Mouse (Mus musculus) forebrain, embryonic 10.5 days (tissue): ENCODE measurements at regions not wholly inside any gene's neighbourhood (a gene's known extent, or its start where the extent isn't known, plus 50 kb on each side); places are given as distances from the start of the nearest gene placed in this dataset.
"Not testable (repeated sequence)": the region's sequence is repeated elsewhere in the genome, so short reads cannot be mapped to it uniquely, and the experiment has no call there.

Source experiments
- DNase-seq: peaks from one replicate; pipeline ENCODE4 v3.0.0-alpha.2; 2017; ENCODE audit warnings: low spot score; ENCODE audit errors: extremely low spot score
- H3K27ac ChIP-seq: fragments of 300-500 bp; sonication (generic); 2 replicates; pipeline ENCODE4 v1.5.1; 2016; ENCODE audit warnings: mild to moderate bottlenecking
- H3K27me3 ChIP-seq: fragments of 300-500 bp; sonication (generic); 2 replicates; pipeline ENCODE4 v1.6.1; 2016; ENCODE audit warnings: mild to moderate bottlenecking; ENCODE audit not compliant: poor library complexity, severe bottlenecking
- H3K36me3 ChIP-seq: fragments of 300-500 bp; sonication (generic); replicated peaks from 2 replicates; pipeline ENCODE4 v1.6.1; 2016; ENCODE audit warnings: mild to moderate bottlenecking, moderate library complexity
- H3K4me1 ChIP-seq: fragments of 300-500 bp; sonication (generic); 2 replicates; pipeline ENCODE4 v1.6.1; 2016
- H3K4me3 ChIP-seq: fragments of 300-500 bp; sonication (generic); 2 replicates; pipeline ENCODE4 v1.5.1; 2016; ENCODE audit warnings: mild to moderate bottlenecking, moderate library complexity
- H3K9me3 ChIP-seq: fragments of 300-500 bp; sonication (generic); 2 replicates; pipeline ENCODE4 v1.6.1; 2016; ENCODE audit warnings: mild to moderate bottlenecking, moderate library complexity
- WGBS: fragments of 180-500 bp; shearing (Covaris S2); methylation state at CpG from one replicate; pipeline ENCODE4 v1.1.7; 2016; 5-methylcytosine and 5-hydroxymethylcytosine counted together

DNA sequence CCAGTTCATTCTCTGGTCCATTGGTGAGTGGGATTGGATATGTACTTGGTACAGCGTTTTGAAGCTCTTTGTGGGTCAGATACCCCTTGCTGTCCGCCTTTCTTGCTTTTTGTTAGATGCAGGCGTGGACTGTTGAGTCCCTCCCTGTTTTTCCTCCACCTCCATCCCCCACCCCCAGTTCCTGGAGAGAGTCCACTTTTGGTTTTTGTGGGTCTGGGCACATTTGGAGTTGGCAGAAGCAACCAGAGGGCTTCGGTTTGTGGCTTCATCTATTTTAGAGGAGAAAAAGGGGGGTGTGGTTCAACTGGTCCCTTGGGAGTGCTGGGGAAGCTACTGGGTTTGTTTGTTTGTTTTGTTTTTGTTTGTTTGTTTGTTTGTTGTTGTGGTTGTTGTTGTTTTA lies 103.9 kb upstream of the Gm9887 start:
- H3K9me3 ChIP-seq = no peaks in the 10 kb centered on the region
- DNase-seq = no peak
- no peak overlapping the region for H3K4me3 ChIP-seq
- no peaks in the 10 kb centered on the region for H3K36me3 ChIP-seq
- H3K27me3 ChIP-seq = peaks cover 22% of the 10 kb centered on the region
- WGBS = 63% methylated on average over 4 of the region's 4 CpGs
- peak overlapping the region; percentile 82; the same call in 1 of the 2 replicates for H3K27ac ChIP-seq
- peaks cover 53% of the 10 kb centered on the region for H3K4me1 ChIP-seq

DNA sequence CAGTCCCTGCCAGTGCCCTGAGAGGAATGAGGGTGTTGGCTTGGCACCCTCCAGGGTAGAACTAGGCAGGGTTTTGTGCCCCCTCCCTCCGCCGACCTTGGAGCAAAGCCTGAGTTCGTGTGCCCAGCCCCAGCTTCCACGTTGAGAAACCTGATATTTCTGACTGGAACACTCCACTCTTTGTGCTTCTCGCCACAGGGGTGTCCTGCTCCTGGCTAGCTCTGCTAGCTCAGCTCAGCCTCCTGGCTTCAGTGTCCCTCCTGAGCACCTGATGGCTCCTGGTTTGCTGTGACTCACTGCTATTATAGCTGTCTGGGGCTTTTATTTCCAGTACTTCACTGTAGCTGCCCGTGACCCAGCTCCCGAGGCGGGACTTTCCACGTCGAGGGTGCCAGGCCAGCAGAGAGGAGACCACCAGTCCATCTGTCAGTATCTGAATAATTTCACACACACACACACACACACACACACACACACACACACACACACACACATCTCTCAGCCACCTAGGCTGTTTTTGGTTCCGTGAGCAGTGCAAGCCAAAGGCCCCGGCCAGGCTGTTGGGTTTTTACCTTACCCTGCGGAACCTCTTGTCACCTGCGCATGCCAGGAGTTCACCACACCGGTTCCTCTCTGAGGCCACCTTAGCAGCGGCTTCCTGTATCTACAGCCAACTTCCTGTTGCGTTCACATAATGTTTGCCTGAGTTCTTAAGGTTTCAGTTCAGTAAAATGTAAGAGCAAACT lies 102.8 kb upstream of the Gm9887 start:
- H3K4me3 ChIP-seq = no peak overlapping the region
- peaks cover 22% of the 10 kb centered on the region for H3K27me3 ChIP-seq
- H3K27ac ChIP-seq = peak overlapping the region; percentile 76
- no peaks in the 10 kb centered on the region for H3K9me3 ChIP-seq
- H3K4me1 ChIP-seq = peaks cover 53% of the 10 kb centered on the region
- no peaks in the 10 kb centered on the region for H3K36me3 ChIP-seq
- DNase-seq = peak; percentile 21
- WGBS = 62% methylated on average over 17 of the region's 17 CpGs

DNA sequence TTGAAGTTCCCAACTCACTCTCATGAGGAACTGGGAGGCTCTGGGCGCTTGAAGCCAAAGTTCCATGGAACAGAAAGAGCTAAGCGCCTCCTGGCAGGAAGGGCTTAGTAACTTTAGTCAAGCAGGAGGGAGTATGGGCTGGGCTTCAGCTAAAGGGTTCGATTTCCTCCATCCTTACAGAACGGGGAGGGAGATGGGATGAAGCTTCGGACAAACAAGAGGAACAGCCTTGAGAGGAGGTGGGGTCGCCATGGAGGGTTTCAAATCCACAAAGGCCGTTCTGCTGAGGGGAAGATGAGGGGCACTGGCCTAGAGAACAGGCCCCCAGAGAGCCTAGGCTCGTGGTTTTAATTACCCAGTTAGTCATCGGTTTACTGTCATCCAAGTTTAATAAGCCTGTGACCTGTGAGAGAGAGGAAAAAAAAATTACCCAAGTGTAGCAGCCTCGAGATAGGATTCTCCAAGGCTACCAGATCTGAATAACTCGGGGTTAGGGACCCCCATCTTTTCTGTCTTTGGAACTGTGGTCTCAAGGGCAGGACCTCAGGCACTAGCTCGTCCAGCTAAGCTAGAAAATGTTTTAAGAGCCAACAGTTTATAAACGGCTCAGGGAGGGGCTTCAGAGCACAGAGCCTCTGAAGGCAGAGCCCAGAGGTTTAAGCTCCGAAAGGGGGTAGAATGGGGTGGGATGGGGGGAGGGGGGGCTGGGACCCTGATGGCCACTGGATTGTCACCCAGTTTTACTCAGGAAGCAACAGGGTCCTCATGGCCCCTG lies 102.1 kb upstream of the Gm9887 start:
- Histone ChIP-seq H3K36me3 (no peaks in the 10 kb centered on the region), H3K4me3 (no peak overlapping the region), H3K27me3 (peaks cover 22% of the 10 kb centered on the region), H3K9me3 (no peaks in the 10 kb centered on the region), H3K27ac (peak overlapping the region; percentile 76), H3K4me1 (peaks cover 53% of the 10 kb centered on the region)
- 27% methylated on average over 14 of the region's 14 CpGs for WGBS
- peak; percentile 20 for DNase-seq

GRCm38 (mm10) chr12:69473379-69474057 lies 101.3 kb upstream of the Gm9887 start:
- no peak for DNase-seq
- Histone ChIP-seq H3K4me3 (no peak overlapping the region), H3K4me1 (peaks cover 53% of the 10 kb centered on the region), H3K27ac (peak overlapping the region; percentile 76), H3K36me3 (no peaks in the 10 kb centered on the region), H3K9me3 (no peaks in the 10 kb centered on the region), H3K27me3 (peaks cover 22% of the 10 kb centered on the region)
- WGBS = 78% methylated on average over 13 of the region's 13 CpGs

DNA sequence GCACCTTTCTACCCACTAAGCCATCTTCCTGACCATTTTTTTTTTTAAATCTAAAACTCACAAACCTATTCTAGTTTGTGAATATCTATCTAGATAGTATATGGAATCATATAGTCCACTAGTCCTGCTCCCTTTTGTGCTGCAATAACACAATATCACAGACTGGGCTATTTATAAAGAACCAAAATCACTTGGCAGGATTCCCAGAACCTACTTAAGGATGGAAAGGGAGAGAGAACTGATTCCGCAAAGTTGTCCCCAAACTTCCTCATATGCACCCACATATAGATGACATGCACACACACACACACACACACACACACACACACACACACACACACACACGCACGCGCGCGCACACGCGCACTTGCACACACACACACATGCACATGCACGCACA lies 100.7 kb upstream of the Gm9887 start:
- 98% methylated on average over 9 of the region's 9 CpGs for WGBS
- Histone ChIP-seq H3K27ac (no peak overlapping the region), H3K27me3 (peaks cover 19% of the 10 kb centered on the region), H3K4me1 (peaks cover 53% of the 10 kb centered on the region), H3K36me3 (no peaks in the 10 kb centered on the region), H3K4me3 (no peak overlapping the region), H3K9me3 (no peaks in the 10 kb centered on the region)
- DNase-seq = no peak

DNA sequence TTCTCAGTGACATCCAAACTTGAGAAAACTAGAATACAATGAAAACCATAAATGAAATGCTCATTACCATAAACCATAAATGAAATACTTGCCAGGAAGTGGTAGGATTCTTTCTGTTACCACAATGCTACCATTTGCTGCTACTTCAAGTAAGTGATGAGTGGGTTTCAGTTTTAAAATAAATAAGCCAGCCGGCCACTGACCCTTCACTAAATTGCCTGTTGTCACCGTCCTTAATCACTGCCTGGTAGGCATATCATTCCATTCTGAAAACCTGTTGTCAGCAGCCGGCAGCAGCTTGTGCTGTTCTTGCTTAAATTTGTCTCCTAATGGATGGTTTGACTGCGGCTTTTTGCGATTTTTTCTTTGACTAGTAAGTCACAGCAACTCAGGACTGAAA lies 99.6 kb upstream of the Gm9887 start:
- Histone ChIP-seq H3K27ac (no peak overlapping the region), H3K9me3 (no peaks in the 10 kb centered on the region), H3K27me3 (peaks cover 13% of the 10 kb centered on the region), H3K4me1 (peaks cover 54% of the 10 kb centered on the region), H3K36me3 (no peaks in the 10 kb centered on the region), H3K4me3 (no peak overlapping the region)
- WGBS = 66% methylated on average over 5 of the region's 5 CpGs
- DNase-seq = no peak

GRCm38 (mm10) chr12:69469004-69469403 lies 96.7 kb upstream of the Gm9887 start:
- Histone ChIP-seq H3K27ac (no peak overlapping the region), H3K9me3 (no peaks in the 10 kb centered on the region), H3K4me1 (peaks cover 26% of the 10 kb centered on the region), H3K4me3 (no peak overlapping the region), H3K27me3 (no peaks in the 10 kb centered on the region), H3K36me3 (no peaks in the 10 kb centered on the region)
- WGBS = 86% methylated on average over 6 of the region's 6 CpGs
- DNase-seq = no peak

GRCm38 (mm10) chr12:69467363-69467762 lies 95.1 kb upstream of the Gm9887 start:
- Histone ChIP-seq H3K4me3 (no peak overlapping the region), H3K27ac (peak overlapping the region; percentile 40), H3K36me3 (no peaks in the 10 kb centered on the region), H3K27me3 (no peaks in the 10 kb centered on the region), H3K9me3 (no peaks in the 10 kb centered on the region), H3K4me1 (peaks cover 17% of the 10 kb centered on the region)
- DNase-seq = no peak
- 81% methylated on average over 4 of the region's 4 CpGs for WGBS

DNA sequence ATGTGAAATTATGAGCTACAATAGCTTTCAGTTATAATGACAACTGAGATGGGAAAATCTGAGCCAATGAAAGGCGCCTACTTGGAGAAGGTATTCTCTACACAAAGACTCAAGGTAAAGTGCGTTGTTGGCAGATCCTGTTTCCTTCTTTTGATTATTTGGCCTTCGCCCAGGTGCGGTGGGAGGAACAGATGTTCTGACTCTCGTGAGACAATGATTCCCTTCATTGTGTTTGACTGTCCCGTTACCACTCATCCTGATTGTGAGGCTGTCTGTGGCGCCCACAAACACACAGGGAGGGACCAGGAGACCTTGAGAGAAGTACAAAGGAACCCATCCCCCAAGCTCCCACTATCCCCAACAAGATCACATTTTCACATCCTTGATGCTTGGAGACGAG lies 92.6 kb upstream of the Gm9887 start:
- no peak for DNase-seq
- Histone ChIP-seq H3K4me1 (peaks cover 24% of the 10 kb centered on the region), H3K4me3 (no peak overlapping the region), H3K27me3 (no peaks in the 10 kb centered on the region), H3K9me3 (no peaks in the 10 kb centered on the region), H3K36me3 (no peaks in the 10 kb centered on the region), H3K27ac (no peak overlapping the region)
- 89% methylated on average over 8 of the region's 8 CpGs for WGBS

DNA sequence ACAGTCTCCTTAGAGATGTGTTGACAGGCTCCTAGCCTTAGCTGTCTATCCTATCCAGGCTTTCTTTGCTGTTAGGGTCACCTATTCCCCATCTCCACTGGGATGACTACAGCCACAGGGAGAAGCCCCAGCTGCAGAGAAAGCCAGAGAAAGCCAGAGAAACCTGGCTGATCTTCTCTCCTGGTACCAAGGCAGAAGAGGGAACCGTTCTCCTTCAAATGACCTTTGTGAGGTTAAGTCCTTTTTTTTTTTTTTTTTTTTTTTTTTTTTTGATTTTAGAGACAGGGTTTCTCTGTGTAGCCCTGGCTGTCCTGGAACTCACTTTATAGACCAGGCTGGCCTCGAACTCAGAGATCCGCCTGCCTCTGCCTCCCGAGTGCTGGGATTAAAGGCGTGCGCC lies 91.1 kb upstream of the Gm9887 start:
- H3K27ac ChIP-seq = peak overlapping the region; percentile 83; the same call in 1 of the 2 replicates
- not testable (repeated sequence) for DNase-seq, H3K4me3 ChIP-seq, H3K27me3 ChIP-seq, H3K36me3 ChIP-seq, H3K9me3 ChIP-seq
- WGBS = 97% methylated on average over 6 of the region's 6 CpGs
- peaks cover 24% of the 10 kb centered on the region for H3K4me1 ChIP-seq

GRCm38 (mm10) chr12:69461888-69462840 lies 89.9 kb upstream of the Gm9887 start:
- Histone ChIP-seq H3K27ac (peak overlapping the region; percentile 83), H3K36me3 (no peaks in the 10 kb centered on the region), H3K4me3 (peak overlapping the region; percentile 48), H3K4me1 (peaks cover 20% of the 10 kb centered on the region), H3K27me3 (no peaks in the 10 kb centered on the region), H3K9me3 (no peaks in the 10 kb centered on the region)
- peak; percentile 52 for DNase-seq
- WGBS = 33% methylated on average over 30 of the region's 30 CpGs

GRCm38 (mm10) chr12:69460552-69461079 lies 88.4 kb upstream of the Gm9887 start:
- Histone ChIP-seq H3K4me1 (peaks cover 17% of the 10 kb centered on the region), H3K36me3 (no peaks in the 10 kb centered on the region), H3K27ac (no peak overlapping the region), H3K27me3 (no peaks in the 10 kb centered on the region), H3K9me3 (no peaks in the 10 kb centered on the region), H3K4me3 (no peak overlapping the region)
- no peak for DNase-seq
- WGBS = 72% methylated on average over 3 of the region's 3 CpGs
